Mouse (Mus musculus): ENCODE measurements at regions not wholly inside any gene's neighbourhood (a gene's known extent, or its start where the extent isn't known, plus 50 kb on each side); places are given as distances from the start of the nearest gene placed in this dataset.

DNA sequence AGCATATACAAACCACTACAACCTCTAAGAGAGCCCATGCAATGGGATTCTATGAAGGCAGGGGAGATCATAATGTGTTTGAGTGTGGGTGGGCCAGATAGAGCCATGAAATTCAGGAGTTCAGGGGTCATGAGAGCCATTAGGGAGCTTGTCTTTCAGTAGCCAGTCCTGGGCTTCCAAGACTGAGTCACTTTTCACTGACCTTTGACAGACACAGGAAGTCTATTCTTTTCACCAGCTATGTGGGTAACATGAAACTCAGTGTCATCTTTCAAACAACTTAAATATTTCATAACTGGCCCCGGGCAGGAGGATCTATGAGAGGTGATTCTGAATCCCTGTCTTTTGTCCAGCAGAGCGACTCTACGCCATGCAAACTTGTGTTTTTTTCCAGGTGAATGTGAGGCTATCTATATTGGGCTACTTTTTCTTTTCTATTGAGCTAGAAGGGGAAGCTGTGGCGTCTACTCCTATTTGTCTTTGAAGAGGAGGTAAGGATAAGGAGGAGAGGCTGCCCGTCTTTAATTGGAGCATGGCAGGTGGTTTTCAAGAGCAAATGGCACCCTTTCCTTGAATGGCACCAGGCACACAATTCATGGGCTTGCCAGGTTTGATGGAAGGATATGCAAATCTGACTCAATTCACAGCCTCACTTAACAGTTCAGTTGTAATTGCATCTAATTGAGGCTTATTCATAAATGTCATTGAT lies 95.6 kb upstream of the Chd2 start:
- DNase-seq, result no peak

DNA sequence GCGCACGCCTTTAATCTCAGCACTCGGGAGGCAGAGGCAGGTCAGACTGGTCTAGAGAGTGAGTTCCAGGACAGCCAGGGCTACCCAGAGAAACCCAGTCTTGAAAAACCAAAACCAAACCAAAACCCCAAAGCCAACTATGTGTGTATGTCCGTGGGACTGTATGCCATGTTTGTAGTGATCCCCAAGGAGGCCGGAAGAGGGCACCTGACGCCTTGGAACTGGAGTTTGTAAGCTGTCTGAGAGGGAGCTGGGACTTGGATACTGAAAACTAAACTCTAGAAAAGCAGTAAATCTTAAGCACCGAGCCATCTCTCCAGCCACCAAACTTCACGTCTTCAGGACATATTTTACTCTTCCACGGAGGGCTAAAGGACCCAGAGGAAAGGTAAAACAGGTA lies 93.8 kb upstream of the Chd2 start:
- no peak for DNase-seq

DNA sequence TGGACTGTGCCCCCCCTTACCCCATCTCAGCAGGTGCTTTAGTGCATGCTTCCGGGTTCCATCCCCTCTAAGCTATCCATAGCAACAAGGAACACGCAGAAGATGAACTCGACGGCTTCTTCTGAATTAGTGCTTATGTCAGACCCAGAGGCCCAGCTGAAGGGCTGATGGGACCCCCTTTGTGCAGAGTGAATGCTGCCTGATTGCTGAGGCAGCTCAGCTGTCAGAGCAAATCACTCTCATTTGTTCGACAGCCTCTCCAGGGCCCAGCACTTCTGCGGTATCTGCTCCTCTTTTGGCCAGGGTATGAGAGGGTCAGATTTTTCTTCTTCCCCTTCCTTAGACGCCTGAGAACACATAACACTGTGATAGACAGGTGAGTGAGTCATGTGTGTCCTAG lies 89.2 kb upstream of the Chd2 start:
- DNase-seq, result no peak

DNA sequence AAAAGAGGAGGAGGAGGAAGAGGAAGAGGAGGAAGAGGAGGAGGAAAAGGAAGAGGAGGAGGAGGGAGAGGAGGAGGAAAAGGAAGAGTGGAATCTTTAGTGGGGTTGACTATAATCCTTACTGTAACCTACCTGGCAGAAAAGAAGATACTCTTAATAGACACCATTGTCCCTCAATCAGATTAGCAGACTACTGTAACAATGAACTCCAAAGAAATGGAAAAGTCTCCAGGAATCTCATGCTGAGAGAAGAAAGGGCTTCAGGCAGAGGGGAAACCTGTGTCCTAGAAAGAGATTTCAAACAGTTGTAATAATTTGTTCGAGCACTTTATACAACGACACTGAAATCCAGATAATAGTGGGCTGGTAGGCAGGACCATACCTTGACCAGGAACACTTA lies 87.6 kb upstream of the Chd2 start:
- no peak for DNase-seq

DNA sequence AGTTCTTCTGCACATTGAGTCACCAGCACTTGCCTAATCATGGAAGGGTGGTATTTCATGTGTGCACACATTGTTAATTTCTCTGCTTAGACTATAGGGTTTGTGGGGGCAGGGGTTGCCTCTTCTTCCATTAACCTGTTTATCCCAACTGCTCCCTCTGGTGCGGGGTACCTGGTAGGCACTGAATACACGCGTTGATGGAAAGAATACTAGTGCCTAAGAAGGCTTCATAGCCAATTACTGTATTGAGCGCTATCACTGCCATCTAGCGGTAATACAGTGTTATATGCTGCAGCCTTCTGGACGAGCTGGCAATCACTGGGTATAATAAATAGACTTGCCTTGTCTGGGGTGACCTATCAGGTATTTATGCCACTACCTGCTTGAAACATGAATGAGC lies 86.4 kb upstream of the Chd2 start:
- DNase-seq, result peak; percentile 75 to 78

DNA sequence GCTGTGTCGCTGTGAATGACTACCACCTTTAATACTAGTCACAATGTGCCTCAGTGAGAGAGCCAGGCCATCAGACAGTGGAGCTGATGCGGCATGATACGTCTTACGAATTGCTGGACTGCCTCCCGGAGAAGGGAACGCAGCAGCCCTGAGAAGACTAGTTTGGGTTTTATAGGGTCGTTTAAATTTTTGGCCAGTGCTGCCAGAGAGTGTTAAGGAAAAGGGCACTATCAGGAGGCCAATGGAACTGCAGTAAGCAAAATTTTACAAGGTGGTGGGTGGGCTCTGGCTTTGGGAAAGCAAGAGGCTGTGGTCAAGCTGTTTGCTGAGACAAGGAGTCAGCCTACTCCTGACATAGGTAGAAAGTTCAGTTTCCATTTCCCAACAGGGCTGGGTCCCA lies 84.7 kb upstream of the Chd2 start:
- DNase-seq, result no peak

DNA sequence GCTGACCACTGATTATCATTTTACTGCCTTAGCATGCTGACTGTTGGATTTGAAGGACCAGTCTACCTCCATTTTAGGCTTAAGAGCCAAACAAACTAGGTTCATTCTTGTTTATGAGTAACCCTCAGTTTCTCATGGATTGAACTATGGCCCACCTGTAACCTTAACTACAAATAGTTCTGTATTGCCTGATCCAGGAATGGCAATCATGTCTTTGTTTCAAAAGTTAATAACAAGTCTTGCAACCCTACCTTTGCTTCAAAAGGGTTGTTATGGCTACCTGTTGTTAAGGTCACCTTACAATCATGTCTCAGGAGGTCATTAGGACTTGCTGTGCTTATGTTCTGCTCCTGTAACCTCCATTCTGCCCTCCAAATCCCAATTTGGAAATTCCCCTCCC lies 84.0 kb upstream of the Chd2 start:
- no peak for DNase-seq

DNA sequence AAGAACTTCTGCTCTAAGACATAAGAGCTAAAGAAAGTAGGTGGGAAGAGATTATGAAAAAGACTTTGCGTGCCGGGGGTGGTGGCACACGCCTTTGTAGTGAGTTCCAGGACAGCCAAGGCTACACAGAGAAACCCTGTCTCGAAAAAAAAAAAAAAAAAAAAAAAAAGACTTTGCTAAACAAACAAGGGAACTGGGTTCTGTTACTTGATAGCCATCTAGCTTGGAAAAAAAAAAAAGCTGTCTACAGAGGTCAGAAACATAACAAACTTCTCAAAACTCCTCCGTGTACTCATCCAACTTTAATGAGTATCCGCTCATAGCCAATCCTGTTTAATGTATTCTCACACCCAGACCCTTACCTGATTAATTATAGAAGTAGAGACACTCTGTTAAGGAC lies 83.4 kb upstream of the Chd2 start:
- no peak for DNase-seq

DNA sequence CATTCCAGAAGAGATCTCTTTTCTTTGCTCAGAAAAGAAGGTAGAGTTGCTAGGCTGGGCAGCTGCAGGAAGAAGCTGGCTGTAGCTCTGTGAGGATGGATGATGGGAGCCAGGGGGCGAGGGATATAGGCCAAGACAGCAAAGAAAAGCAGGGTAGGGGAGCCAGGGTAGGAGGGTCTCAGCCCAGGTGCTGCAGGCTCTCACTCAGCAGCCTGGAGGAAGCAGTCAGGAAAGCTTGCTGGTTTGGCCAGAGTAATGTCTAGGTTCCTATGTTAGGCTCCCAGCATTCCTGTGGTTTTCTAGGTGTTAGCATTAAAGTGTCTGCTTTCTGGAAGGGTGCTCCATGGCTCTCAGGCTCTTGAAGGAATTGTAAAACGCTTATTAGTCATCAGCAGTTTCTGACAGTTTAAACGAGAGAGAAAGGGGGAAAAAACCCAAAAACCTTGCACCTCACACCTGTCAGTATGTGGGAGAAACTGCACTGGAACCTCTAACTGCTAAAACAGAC lies 82.5 kb upstream of the Chd2 start:
- DNase-seq, result no peak

DNA sequence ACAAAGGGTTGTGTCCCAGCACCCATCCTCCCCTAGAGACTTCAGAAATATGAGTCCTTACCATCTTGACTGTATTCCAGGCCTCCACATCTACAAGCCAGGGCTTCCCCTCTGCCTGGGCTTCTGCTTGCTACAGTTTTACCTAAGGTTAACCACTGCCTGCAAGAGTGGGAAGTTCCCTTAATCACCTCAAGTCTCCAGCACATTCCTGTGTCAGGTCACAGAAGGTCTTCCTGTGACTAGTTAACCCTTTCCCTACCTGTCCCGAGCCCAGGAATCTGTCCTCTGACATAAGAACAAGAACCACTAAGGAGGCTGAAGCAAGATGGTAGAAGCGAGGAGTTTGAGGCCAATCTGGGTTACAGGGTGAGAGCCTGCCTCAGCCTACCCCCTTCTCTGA lies 80.8 kb upstream of the Chd2 start:
- DNase-seq, result no peak

DNA sequence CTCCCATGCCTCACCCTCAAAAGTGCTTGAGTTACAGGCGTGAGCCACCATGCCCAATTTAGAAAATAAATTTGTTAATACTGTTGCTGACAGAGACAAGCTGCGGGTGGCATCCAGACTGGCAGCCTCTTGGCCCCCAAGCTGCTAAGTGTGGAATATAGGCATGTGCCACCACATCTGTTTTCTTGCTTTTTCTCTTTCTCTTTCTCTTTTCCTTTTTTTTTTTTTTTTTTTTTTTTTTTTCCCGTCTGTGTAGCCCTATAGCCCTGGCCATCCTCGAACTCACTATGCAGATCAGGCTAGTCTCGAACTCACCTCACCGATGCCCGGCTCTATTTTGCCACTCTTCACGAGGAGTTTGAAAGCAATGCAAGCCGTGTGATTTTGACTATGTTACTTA lies 78.7 kb upstream of the Chd2 start:
- no peak for DNase-seq

DNA sequence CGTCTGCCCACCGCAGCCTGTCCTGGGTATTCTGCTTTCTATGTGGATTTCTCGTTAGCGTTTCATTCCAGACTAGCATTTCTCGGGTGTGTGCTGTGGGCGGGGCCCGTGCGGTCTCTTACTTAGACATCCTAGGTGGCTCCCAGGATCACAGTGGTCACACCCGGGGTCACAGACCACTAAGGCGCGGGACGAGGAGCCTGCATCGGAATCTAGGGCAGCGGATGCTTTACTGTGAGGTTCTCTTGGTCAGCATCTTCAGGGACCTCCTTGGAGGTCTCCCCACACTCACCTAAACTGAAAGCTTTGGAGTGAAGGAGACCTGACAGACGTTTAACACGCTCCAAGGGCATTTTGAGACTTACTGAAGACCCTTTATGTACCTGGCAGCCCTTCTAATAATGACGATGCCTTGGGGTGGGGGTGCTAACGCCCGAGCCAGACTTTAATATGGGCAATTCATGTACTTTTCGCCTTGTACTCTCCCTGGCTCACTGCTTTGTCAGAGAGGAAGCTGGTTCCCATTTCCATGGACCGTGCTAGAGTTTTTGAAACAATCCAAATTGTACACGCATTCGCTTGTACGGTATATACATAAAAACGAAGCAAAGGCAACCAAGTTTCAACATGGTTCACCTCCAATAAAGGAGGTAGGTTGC lies 77.3 kb upstream of the Chd2 start:
- no peak for DNase-seq

DNA sequence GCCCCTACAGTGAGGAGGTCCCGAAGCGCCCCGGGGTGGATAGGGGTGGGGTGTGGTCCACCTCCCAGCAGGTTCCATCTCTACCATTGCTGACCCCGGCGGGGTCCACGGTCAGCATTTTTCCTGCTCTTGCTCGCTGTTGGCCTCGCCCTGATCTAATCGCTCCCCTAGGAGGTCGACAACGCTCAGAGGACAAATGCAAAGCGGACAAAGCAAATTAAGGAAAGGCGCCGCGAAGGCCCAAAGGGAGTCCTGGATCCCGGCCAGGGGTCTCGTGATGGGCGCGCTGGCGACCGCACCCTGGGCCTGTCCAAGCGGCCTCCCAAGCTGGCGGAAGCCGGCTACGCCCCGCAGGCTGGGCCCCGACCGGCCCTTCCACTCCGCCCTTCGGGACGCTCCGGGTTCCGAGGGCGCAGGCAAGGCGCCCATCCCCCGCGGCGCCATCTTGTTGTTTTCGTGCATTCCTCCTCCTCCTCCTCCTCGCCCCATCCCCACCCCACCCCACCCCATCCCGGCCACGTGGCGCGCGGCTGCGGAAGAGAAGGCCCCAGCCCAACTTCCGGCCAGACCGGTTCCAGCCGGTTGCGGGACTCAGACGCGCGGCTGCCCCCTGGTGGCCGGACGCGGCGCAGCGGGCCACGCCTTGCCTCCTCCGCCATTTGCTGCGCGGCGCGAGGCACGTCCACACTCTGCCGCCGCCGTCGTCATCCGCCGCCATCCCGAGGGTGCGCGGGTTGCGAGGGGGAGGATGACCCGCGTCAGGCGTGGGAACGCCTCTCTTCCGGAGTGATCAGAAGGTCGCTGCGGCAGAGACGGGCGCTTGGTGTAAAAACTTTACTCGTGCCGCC lies 76.5 kb upstream of the Chd2 start:
- peak; percentile 94 to 100 for DNase-seq

DNA sequence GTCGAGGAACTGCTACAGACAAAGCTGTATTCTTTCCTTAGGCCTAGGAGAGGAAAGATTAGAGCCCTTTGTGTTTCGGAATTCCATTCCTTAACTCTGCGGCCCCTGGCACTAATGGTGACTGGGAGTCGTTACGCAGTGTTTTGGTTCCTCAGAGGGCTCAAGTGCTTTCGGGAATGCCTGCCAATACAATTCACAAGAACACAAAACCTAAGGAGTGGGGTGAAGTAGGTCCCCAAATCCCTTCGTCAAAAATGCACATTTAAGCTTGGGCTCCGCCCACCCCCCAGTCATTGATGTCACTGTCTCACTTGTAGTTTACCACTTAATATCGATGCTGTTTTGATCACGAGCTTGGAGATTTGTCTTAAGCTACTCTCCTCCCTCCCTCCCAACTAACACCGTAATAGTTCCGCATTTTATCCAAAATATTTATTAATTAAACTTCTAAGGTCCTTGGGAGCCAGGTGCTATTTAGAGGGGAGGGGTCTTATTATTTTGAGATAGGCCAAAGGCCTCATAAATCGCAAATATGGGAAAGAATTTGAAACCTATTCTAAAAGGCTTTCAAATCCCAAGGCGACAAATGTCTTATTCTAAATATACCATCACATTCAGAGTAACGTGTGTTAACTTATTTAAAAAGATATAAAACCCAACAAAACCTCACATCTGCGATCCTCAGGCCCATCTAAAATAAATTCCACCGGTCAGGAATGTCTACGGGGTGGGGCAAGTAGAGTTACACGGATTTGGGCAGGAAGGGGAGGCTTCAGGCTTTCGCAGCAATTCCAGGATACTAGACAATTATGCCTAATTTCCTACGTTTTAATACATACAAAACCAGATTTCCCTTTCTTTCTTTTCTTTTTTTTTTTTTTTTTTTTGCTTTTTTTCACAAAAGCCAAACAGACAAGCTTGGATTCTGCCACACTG lies 75.6 kb upstream of the Chd2 start:
- DNase-seq, result peak; percentile 59 to 64

DNA sequence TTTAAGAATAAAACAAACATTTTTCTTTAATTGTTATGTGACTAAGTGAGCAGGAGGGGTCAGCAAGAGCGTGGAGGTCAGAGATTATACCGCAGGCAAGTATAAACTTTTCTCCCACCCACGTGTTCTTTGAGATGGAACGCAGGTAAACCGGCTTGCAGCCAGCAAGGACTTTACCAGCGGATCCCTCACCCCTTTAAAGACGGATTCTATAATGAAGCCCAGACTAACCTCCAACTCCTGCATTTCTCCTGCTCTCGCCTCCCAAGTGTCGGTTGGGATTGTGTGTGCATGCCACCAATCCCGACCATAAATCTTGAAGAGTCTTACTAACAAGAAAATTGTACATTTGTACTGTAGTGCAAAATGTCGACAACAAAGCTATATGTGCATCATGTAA lies 74.4 kb upstream of the Chd2 start:
- DNase-seq, result no peak

DNA sequence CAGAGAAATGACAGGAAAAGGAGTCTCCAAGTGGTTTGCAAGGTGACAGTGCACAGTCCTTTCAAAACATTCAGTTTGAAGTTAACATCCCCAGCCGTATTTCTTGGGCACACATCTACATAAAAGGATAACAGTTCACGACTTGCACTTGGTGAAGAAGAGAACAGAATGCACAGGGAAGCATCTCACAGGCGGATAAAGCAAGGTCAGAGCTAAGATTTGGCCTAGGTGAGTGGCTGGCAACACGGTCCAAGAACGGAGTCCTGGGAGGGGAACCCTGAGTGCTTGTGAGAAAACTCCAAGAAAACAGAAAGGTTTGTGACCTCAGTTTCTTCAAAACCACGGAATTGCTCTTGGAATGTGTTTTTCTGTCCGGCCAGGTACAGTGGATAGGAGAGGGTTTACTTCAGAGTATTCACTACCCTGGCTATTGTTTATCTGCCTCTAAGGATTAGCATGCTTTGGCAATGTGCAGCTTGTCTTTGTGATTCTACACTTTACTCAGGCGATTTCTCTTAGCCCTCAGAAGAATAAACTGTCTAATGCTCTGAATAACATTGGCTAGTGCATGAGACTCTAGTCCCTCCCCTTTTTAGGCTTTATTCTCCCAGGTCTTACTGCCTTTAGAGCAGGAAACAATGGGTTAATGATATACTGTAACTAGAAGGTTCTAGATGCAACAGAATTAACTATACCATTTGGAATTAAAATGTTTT lies 73.4 kb upstream of the Chd2 start:
- no peak for DNase-seq

DNA sequence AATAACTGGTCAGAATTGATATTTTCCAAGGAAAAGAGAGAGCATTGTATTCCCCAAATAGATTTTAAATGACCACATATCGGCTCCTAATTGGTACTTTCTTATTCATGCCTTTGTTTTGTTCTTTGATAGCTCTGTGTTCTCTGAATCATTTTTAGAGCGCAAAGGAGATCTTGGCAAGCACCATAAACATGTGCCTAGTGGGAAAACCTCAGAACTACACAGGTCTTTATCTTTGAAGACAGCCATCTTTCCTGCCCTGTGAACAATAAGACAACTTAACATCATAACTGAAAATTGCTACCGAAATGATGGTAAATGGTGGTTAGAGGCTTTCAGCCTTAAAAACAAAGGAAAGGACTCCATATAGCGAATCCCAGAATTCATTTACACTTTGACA lies 72.7 kb upstream of the Chd2 start:
- DNase-seq, result no peak

DNA sequence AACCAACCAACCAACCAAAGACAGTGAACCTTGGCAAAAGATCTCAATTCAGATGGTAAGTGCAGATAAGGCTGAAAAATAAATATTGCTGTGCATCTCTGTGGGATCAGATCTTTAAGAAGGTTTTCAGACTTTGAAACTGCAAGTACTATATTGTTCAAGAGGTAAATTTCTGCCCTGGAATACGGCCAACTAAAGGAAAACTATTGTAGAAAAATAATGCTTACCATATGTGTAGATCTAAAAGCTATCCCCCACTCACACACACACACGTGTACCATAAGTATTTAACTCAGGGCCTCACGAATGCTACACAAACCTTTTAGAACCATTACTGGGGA lies 71.1 kb upstream of the Chd2 start:
- DNase-seq, result no peak

DNA sequence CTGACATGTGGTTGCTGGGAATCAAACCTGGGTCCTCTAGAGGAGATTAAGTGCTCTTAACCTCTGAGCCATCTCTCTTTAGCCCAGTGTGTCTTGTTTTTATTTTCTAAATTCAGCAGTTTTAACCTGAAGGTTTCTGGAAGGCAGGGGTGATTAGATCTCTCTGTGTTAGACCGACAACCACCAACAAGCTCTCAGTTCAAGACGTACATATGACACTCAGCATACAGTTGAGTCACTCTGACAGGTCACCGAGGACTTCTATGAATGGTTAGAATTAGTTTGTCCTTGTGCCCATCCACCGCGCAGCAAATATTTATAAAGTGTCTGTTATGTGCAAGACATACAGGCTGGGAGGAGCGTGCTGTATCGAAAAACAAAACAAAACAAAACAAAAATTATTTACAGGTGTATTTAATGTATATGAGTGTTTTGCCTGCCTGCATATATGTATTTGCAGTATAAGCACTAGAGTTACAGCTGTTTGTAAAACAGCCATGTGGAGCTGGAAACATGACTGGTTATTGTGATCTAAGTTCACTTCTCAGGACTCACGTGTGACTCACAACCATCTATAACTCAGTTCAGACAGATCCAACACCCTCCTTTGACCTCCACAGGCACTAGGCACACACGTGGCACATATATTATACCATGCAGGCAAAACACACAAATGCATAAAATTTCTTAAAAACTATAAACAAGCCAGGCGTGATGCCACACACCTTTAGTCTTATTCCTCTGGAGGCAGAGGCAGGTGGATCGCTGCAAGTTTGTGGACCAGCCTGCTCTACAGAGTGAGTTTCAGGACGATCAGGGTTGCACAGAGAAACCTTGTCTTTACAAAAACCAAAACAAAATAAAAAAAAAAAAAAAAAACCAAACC lies 70.5 kb upstream of the Chd2 start:
- DNase-seq, result no peak

DNA sequence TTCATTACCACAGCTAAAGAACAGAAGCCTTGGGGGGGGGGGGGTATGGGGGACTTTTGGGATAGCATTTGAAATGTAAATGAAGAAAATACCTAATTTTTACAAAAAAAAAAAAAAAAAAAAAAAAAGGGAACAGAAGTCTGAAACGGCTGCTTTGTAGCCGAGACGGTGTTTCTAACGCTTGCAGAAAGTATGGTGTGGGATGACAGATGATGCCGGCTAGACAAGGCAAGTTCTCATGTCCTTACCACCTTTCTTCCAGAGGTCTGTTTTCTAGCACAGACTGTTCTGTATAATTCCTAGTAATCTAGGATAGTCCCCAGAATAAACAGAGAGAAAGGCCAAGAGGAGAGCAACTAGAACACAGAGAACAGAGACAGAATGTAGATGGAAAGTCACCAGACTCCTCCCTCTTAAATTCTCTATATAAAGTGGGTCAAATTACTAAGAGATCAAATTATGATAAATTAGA lies 67.2 kb upstream of the Chd2 start:
- DNase-seq, result no peak
